Mouse (Mus musculus) hindbrain, embryonic 16.5 days (tissue): ENCODE measurements around the gene Ryr2. TPM values are rescaled to one million over a fixed set of nuclear protein-coding genes. Genes with fewer than 3 reads are reported as not detected.

Experiments
- ATAC-seq: fragments of 200-750 bp; cut with Nextera tagmentation; 2 replicates; pipeline ENCODE4 v1.8.0; 2017; ENCODE audit warnings: moderate TSS enrichment, moderate library complexity
- H3K27ac ChIP-seq: fragments of 300-500 bp; sonication (generic); 2 replicates; pipeline ENCODE4 v1.5.1; 2014; ENCODE audit warnings: low read depth, mild to moderate bottlenecking, control low read depth, low read length, moderate library complexity
- H3K27me3 ChIP-seq: fragments of 300-500 bp; sonication (generic); replicated peaks from 2 replicates; pipeline ENCODE4 v1.6.1; 2014; ENCODE audit warnings: low read length; ENCODE audit not compliant: control insufficient read depth, insufficient read depth
- H3K36me3 ChIP-seq: fragments of 300-500 bp; sonication (generic); 2 replicates; pipeline ENCODE4 v1.6.1; 2014; ENCODE audit warnings: mild to moderate bottlenecking, low read length, moderate library complexity, mixed read lengths; ENCODE audit not compliant: control insufficient read depth, insufficient read depth
- H3K4me1 ChIP-seq: fragments of 300-500 bp; sonication (generic); 2 replicates; pipeline ENCODE4 v1.6.1; 2014; ENCODE audit warnings: low read depth, low read length; ENCODE audit not compliant: control insufficient read depth, insufficient read depth
- H3K4me2 ChIP-seq: fragments of 300-500 bp; sonication (generic); 2 replicates; pipeline ENCODE4 v1.6.1; 2014; ENCODE audit warnings: mild to moderate bottlenecking, low read length, control low read depth, moderate library complexity
- H3K4me3 ChIP-seq: fragments of 300-500 bp; sonication (generic); 2 replicates; pipeline ENCODE4 v1.5.1; 2014; ENCODE audit warnings: mild to moderate bottlenecking, low read length, control low read depth, moderate library complexity
- H3K9ac ChIP-seq: fragments of 300-500 bp; sonication (generic); 2 replicates; pipeline ENCODE4 v1.6.1; 2014; ENCODE audit warnings: low read depth, mild to moderate bottlenecking, control low read depth, low read length, moderate library complexity
- H3K9me3 ChIP-seq: fragments of 300-500 bp; sonication (generic); 2 replicates; pipeline ENCODE4 v1.6.1; 2014; ENCODE audit warnings: mild to moderate bottlenecking, low read length, moderate library complexity; ENCODE audit not compliant: control insufficient read depth
- WGBS: fragments of 180-500 bp; shearing (Covaris S2); extraction: QIAGEN DNeasy Blood & Tissue Kit; methylation state at CpG from one replicate; pipeline ENCODE4 v1.1.7; 2014; 5-methylcytosine and 5-hydroxymethylcytosine counted together
- polyA plus RNA-seq: library from polyadenylated mRNA; unstranded; fragments of >200 nt; fragmentation: Nextera tagmentation; extraction: Ambion mirVana; gene quantifications from 2 replicates; pipeline ENCODE4 v1.2.1, GENCODE M21; 2015

Gene Ryr2
- polyA plus RNA-seq, 1 experiment from 2014 or later, result 5.0 TPM

GRCm38 (mm10) chr13:12126099-12126498 is 19.4 kb upstream of the Ryr2 start:
- Histone ChIP-seq H3K9ac (no peak overlapping the region), H3K27ac (no peak overlapping the region), H3K9me3 (no peaks in the 10 kb centered on the region), H3K36me3 (no peaks in the 10 kb centered on the region), H3K4me1 (no peaks in the 10 kb centered on the region; the same call in 1 of the 2 replicates), H3K4me3 (no peak overlapping the region), H3K27me3 (no peaks in the 10 kb centered on the region), H3K4me2 (no peak overlapping the region)
- ATAC-seq, result no peak

- Histone ChIP-seq H3K4me2 (no peak overlapping the region), H3K27ac (no peak overlapping the region), H3K4me3 (no peak overlapping the region), H3K36me3 (no peaks in the 10 kb centered on the region), H3K9ac (no peak overlapping the region), H3K9me3 (no peaks in the 10 kb centered on the region), H3K4me1 (no peaks in the 10 kb centered on the region), H3K27me3 (no peaks in the 10 kb centered on the region)
- 64% methylated on average over 7 of the region's 7 CpGs for WGBS
- ATAC-seq, result peak; percentile 76; the same call in 1 of the 2 replicates
Measured at GRCm38 (mm10) chr13:12124940-12125540, 18.3 kb upstream of the Ryr2 start.

- Histone ChIP-seq H3K27ac (no peak overlapping the region), H3K9ac (no peak overlapping the region), H3K4me3 (no peak overlapping the region), H3K4me2 (no peak overlapping the region), H3K4me1 (no peaks in the 10 kb centered on the region), H3K36me3 (no peaks in the 10 kb centered on the region), H3K27me3 (no peaks in the 10 kb centered on the region), H3K9me3 (no peaks in the 10 kb centered on the region)
- ATAC-seq, result no peak
- 89% methylated on average over 8 of the region's 8 CpGs for WGBS
Measured at GRCm38 (mm10) chr13:12115551-12115950, 8.8 kb upstream of the Ryr2 start.

- Histone ChIP-seq H3K36me3 (no peaks in the 10 kb centered on the region), H3K4me2 (no peak overlapping the region), H3K9me3 (no peaks in the 10 kb centered on the region), H3K27me3 (no peaks in the 10 kb centered on the region), H3K4me1 (no peaks in the 10 kb centered on the region), H3K4me3 (no peak overlapping the region), H3K9ac (no peak overlapping the region), H3K27ac (no peak overlapping the region)
- WGBS, result 85% methylated on average over 1 of the region's 1 CpGs
- ATAC-seq, result no peak
Measured at GRCm38 (mm10) chr13:12114816-12115215, 8.1 kb upstream of the Ryr2 start.

- H3K27ac ChIP-seq, result no peak overlapping the region
- WGBS, result 90% methylated on average over 1 of the region's 1 CpGs
- peaks cover 2% of the 10 kb centered on the region; the same call in 1 of the 2 replicates for H3K4me1 ChIP-seq
- no peaks in the 10 kb centered on the region; the same call in 1 of the 2 replicates for H3K27me3 ChIP-seq
- no peak for ATAC-seq
- H3K36me3 ChIP-seq, result no peaks in the 10 kb centered on the region
- no peak overlapping the region for H3K9ac ChIP-seq
- no peak overlapping the region for H3K4me2 ChIP-seq
- no peak overlapping the region for H3K4me3 ChIP-seq
- H3K9me3 ChIP-seq, result no peaks in the 10 kb centered on the region
Measured at GRCm38 (mm10) chr13:12108955-12109354, 2.2 kb upstream of the Ryr2 start.

- Histone ChIP-seq H3K4me1 (peaks cover 6% of the 10 kb centered on the region), H3K9me3 (no peaks in the 10 kb centered on the region), H3K4me2 (peak overlapping the region; percentile 89), H3K4me3 (peak overlapping the region; percentile 59), H3K9ac (peak overlapping the region; percentile 78), H3K27ac (peak overlapping the region; percentile 87), H3K27me3 (no peaks in the 10 kb centered on the region; the same call in 1 of the 2 replicates), H3K36me3 (no peaks in the 10 kb centered on the region)
- WGBS, result under 1% methylated on average over 65 of the region's 67 CpGs
- ATAC-seq, result peak; percentile 81
Measured at GRCm38 (mm10) chr13:12105830-12106628, 716 bp downstream of the Ryr2 start.

GRCm38 (mm10) chr13:12105231-12105829 is 1.4 kb downstream of the Ryr2 start:
- Histone ChIP-seq H3K4me2 (peak overlapping the region; percentile 89), H3K4me1 (peaks cover 6% of the 10 kb centered on the region), H3K36me3 (no peaks in the 10 kb centered on the region), H3K4me3 (peak overlapping the region; percentile 59), H3K9ac (peak overlapping the region; percentile 78), H3K9me3 (no peaks in the 10 kb centered on the region), H3K27ac (peak overlapping the region; percentile 87), H3K27me3 (no peaks in the 10 kb centered on the region; the same call in 1 of the 2 replicates)
- ATAC-seq, result peak; percentile 7
- WGBS, result under 1% methylated on average over 17 of the region's 17 CpGs

- Histone ChIP-seq H3K27me3 (no peaks in the 10 kb centered on the region; the same call in 1 of the 2 replicates), H3K4me3 (peak overlapping the region; percentile 59; the same call in 1 of the 2 replicates), H3K9me3 (no peaks in the 10 kb centered on the region), H3K4me2 (peak overlapping the region; percentile 89), H3K9ac (no peak overlapping the region), H3K36me3 (no peaks in the 10 kb centered on the region), H3K27ac (no peak overlapping the region), H3K4me1 (peaks cover 6% of the 10 kb centered on the region)
- no peak for ATAC-seq
- WGBS, result 48% methylated on average over 1 of the region's 1 CpGs
Measured at GRCm38 (mm10) chr13:12104318-12104717, 2.4 kb downstream of the Ryr2 start.

- 45% methylated on average over 3 of the region's 3 CpGs for WGBS
- H3K27ac ChIP-seq, result no peak overlapping the region
- no peak for ATAC-seq
- no peaks in the 10 kb centered on the region for H3K36me3 ChIP-seq
- no peak overlapping the region for H3K9ac ChIP-seq
- no peaks in the 10 kb centered on the region for H3K9me3 ChIP-seq
- H3K27me3 ChIP-seq, result no peaks in the 10 kb centered on the region; the same call in 1 of the 2 replicates
- peak overlapping the region; percentile 89 for H3K4me2 ChIP-seq
- no peak overlapping the region for H3K4me3 ChIP-seq
- H3K4me1 ChIP-seq, result peaks cover 6% of the 10 kb centered on the region
Measured at GRCm38 (mm10) chr13:12103017-12103416, 3.7 kb downstream of the Ryr2 start.
